Mouse (Mus musculus): Measurements from ENCODE around the gene Gm10382. TPM values are rescaled to one million over a fixed set of nuclear protein-coding genes. Genes with fewer than 3 reads are reported as not detected.

Gm10382 gene
- polyA plus RNA-seq, 1 experiment: 2.2 TPM

Other genes with a start within 250 kb of the Gm10382 start
- 91.1 TPM for gene Ncor2, start 210.1 kb upstream of the Gm10382 start, polyA plus RNA-seq (2012; fragmentation: generic; extraction: Trizol)
- 31.4 TPM for gene Scarb1, start 48.2 kb upstream of the Gm10382 start, polyA plus RNA-seq (2012; fragmentation: generic; extraction: Trizol)
- gene Ubc, start 880 bp downstream of the Gm10382 start, polyA plus RNA-seq (2012; fragmentation: generic; extraction: Trizol): 918 TPM
- 25.2 TPM for gene Dhx37, start 44.8 kb downstream of the Gm10382 start, polyA plus RNA-seq (2012; fragmentation: generic; extraction: Trizol)
- gene Bri3bp, start 52.2 kb downstream of the Gm10382 start, polyA plus RNA-seq (2012; fragmentation: generic; extraction: Trizol): 29.4 TPM
- gene Aacs, start 86.5 kb downstream of the Gm10382 start, polyA plus RNA-seq (2012; fragmentation: generic; extraction: Trizol): 53.3 TPM
- gene Tmem132b, start 142.5 kb downstream of the Gm10382 start, polyA plus RNA-seq (2012; fragmentation: generic; extraction: Trizol): under 0.01 TPM